Comparison of ENCODE assay signal across 31 mouse cellular contexts in the genomic region with DNA sequence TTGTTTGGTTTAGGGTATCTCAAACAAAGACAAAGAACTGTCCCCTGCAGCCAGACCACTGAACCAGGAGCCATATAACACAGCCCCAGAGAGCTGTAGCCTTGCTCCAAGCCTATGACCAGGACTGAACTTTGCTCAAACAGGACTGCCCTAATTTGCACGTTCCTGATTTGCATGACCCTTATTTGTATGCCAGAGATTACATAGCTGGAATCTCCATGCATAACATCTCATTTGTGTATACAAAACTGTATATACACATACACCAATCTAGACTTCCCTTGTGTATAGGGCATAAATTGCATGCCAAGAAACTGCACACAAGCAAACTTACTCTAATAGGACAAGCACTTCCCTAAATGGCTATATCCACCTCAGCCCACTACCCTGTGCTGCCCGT.
"Had no signal": no experiment of that assay in that cellular context is flagged by ENCODE, and none has a peak within 500 bp of the region (broad histone marks: within the 10 kb centered on the region; RNA-seq: fewer than 3 reads in every experiment).

No protein-coding gene starts in this region.

- H3K9me3 ChIP-seq: limb, embryonic 10.5 days; limb, embryonic 12.5 days; limb, embryonic 13.5 days; limb, embryonic 15.5 days; liver, embryonic 12.5 days; liver, embryonic 13.5 days; liver, embryonic 15.5 days; megakaryocyte, embryonic 14.5 days; midbrain, embryonic 10.5 days; midbrain, embryonic 12.5 days; midbrain, embryonic 13.5 days; midbrain, embryonic 15.5 days; neural tube, embryonic 12.5 days; neural tube, embryonic 13.5 days had no signal

- H3K4me1 ChIP-seq: limb, embryonic 10.5 days; limb, embryonic 12.5 days; limb, embryonic 13.5 days; limb, embryonic 15.5 days; liver, embryonic 12.5 days; liver, embryonic 13.5 days; liver, embryonic 15.5 days; megakaryocyte, embryonic 14.5 days; midbrain, embryonic 12.5 days; midbrain, embryonic 13.5 days; midbrain, embryonic 15.5 days; neural tube, embryonic 12.5 days; neural tube, embryonic 13.5 days had no signal

- H3K4me3 ChIP-seq: left cerebral cortex, adult 2 months; limb, embryonic 10.5 days; limb, embryonic 12.5 days; limb, embryonic 13.5 days; limb, embryonic 15.5 days; liver, embryonic 12.5 days; liver, embryonic 13.5 days; liver, embryonic 15.5 days; megakaryocyte, embryonic 14.5 days; midbrain, embryonic 10.5 days; midbrain, embryonic 12.5 days; midbrain, embryonic 13.5 days; midbrain, embryonic 15.5 days; myocyte; neural tube, embryonic 12.5 days; neural tube, embryonic 13.5 days had no signal

- ATAC-seq: liver, embryonic 12.5 days; liver, postnatal 0 days; lung, postnatal 0 days; midbrain, embryonic 13.5 days; midbrain, embryonic 15.5 days; midbrain, embryonic 16.5 days had no signal

- H3K27ac ChIP-seq: left cerebral cortex, adult 2 months; limb, embryonic 10.5 days; limb, embryonic 12.5 days; limb, embryonic 13.5 days; limb, embryonic 15.5 days; liver, embryonic 12.5 days; liver, embryonic 13.5 days; liver, embryonic 14.5 days; liver, embryonic 15.5 days; macrophage; midbrain, embryonic 10.5 days; midbrain, embryonic 12.5 days; midbrain, embryonic 13.5 days; midbrain, embryonic 15.5 days; neural tube, embryonic 12.5 days; neural tube, embryonic 13.5 days had no signal

- DNase-seq: left cerebral cortex, postnatal 4 days; liver, embryonic 13.5 days; liver, postnatal 0 days; lung, adult 2 months; lung, embryonic 14.5 days; lung, postnatal 10 days; lung, postnatal 14 days; lung, postnatal 36 days; lung, postnatal 4 days; midbrain, embryonic 14.5 days had no signal

- H3K9ac ChIP-seq: limb, embryonic 12.5 days; limb, embryonic 13.5 days; limb, embryonic 15.5 days; liver, embryonic 12.5 days; liver, embryonic 13.5 days; liver, embryonic 14.5 days; liver, embryonic 15.5 days; liver, postnatal 0 days; lung, embryonic 14.5 days; midbrain, embryonic 12.5 days; midbrain, embryonic 13.5 days; midbrain, embryonic 15.5 days; neural tube, embryonic 12.5 days; neural tube, embryonic 13.5 days had no signal

- H3K27me3 ChIP-seq: limb, embryonic 12.5 days; limb, embryonic 13.5 days; limb, embryonic 15.5 days; liver, embryonic 12.5 days; liver, embryonic 13.5 days; liver, embryonic 15.5 days; megakaryocyte, embryonic 14.5 days; midbrain, embryonic 13.5 days; midbrain, embryonic 15.5 days; neural tube, embryonic 12.5 days; neural tube, embryonic 13.5 days had no signal

- H3K4me2 ChIP-seq: limb, embryonic 12.5 days; limb, embryonic 13.5 days; limb, embryonic 15.5 days; liver, embryonic 11.5 days; liver, embryonic 12.5 days; liver, embryonic 13.5 days; liver, embryonic 15.5 days; lung, embryonic 14.5 days; midbrain, embryonic 11.5 days; midbrain, embryonic 12.5 days; midbrain, embryonic 13.5 days; midbrain, embryonic 15.5 days; neural tube, embryonic 12.5 days; neural tube, embryonic 13.5 days had no signal

- H3K36me3 ChIP-seq: limb, embryonic 10.5 days; limb, embryonic 12.5 days; limb, embryonic 13.5 days; limb, embryonic 15.5 days; liver, embryonic 12.5 days; liver, embryonic 13.5 days; liver, embryonic 15.5 days; midbrain, embryonic 10.5 days; midbrain, embryonic 12.5 days; midbrain, embryonic 13.5 days; midbrain, embryonic 15.5 days; neural tube, embryonic 12.5 days; neural tube, embryonic 13.5 days had no signal
